Mouse (Mus musculus) lung, adult 2 months (tissue): Measurements from ENCODE around the gene Gm29797.

ENCODE experiments used
- CTCF ChIP-seq: fragments of 200-500 bp; IDR thresholded peaks from 2 replicates; pipeline ENCODE4 v1.5.1; 2011; ENCODE audit warnings: mild to moderate bottlenecking, low read length, control low read depth; ENCODE audit not compliant: insufficient read depth
- POLR2A ChIP-seq: fragments of 200-500 bp; IDR thresholded peaks from 2 replicates; pipeline ENCODE4 v1.6.1; 2011; ENCODE audit warnings: low read depth, mild to moderate bottlenecking, control low read depth, low read length, borderline replicate concordance; ENCODE audit errors: extremely low read depth

DNA sequence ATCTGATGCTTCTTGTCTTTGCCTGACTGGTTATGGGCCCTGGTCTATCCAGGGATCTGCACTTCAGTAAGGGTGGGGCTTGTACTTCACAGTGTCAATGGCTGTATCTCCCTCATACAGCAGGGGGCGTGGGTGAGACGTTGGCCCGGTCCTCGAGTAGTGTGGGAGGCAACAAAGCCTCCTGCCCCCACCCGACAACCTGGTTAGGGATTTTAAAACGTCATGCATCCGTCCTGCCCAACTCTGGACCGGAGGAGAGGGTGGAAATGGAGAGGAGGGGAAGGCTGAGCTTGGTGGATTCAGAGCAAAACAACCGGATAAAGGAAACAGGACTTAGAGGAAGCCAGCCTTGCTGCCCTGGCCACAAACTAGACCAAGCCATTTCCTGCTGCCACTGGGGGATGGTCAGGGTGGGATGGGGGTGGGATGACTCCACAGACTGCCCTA is 2.8 kb downstream of the Gm29797 start:
- no peak for TF ChIP-seq POLR2A
- peak; percentile 88 for TF ChIP-seq CTCF
